Mouse (Mus musculus): ENCODE results near the gene Plcl1.
A peak's percentile ranks its signal among the peaks of the same experiment; 100 is the strongest.

Gene Plcl1

GRCm38 (mm10) chr1:55405272-55406022 is at the start of gene Plcl1:
Gene Plcl1, plus strand, starts transcription at chr1:55405921.
- peak; percentile 96 for ATAC-seq (ENCODE audit: insufficient number of reproducible peaks, low FRiP score, low TSS enrichment)

- no peak for ATAC-seq (ENCODE audit: insufficient number of reproducible peaks, low FRiP score, low TSS enrichment)
These were observed 43.1 kb upstream of the Plcl1 start for GRCm38 (mm10) chr1:55362634-55363033.

GRCm38 (mm10) chr1:55363044-55363565 is 42.6 kb upstream of the Plcl1 start, which contains the start of gene Boll:
Gene Boll, minus strand, starts transcription at chr1:55363469.
- ATAC-seq (ENCODE audit: insufficient number of reproducible peaks, low FRiP score, low TSS enrichment) = 0 out of 2 replicates have a peak, but pooled peaks have one; percentile 31

DNA sequence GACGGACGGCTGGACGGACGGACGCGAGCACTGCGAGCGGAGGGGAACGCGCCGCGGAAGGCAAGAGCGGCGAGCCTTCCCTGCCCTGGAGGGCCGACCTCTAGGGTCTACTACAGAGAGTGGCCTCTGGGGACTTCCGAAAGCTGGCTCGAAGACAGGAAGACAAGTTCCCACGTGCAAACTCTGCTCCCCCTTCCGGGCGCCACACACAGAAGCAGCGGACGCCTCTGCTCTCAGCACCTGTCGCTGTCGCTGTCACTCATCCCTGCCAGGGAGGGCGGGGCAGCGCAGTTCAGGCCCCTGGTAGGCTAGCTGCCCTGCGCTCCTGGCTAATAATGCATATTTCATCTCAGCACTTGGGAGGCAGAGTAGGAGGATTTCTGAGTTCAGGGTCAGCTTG is 42.1 kb upstream of the Plcl1 start:
- 0 out of 2 replicates have a peak, but pooled peaks have one; percentile 20 for ATAC-seq (ENCODE audit: insufficient number of reproducible peaks, low FRiP score, low TSS enrichment)

- ATAC-seq (ENCODE audit: insufficient number of reproducible peaks, low FRiP score, low TSS enrichment) = no peak
These were observed 33.1 kb upstream of the Plcl1 start for GRCm38 (mm10) chr1:55372626-55373025.

GRCm38 (mm10) chr1:55380527-55380926 is 25.2 kb upstream of the Plcl1 start:
- no peak for ATAC-seq (ENCODE audit: insufficient number of reproducible peaks, low FRiP score, low TSS enrichment)

- peak; percentile 84 for ATAC-seq (ENCODE audit: insufficient number of reproducible peaks, low FRiP score, low TSS enrichment)
These were observed 22.5 kb upstream of the Plcl1 start for GRCm38 (mm10) chr1:55383114-55383773.

- no peak for ATAC-seq (ENCODE audit: insufficient number of reproducible peaks, low FRiP score, low TSS enrichment)
These were observed 5.8 kb upstream of the Plcl1 start for GRCm38 (mm10) chr1:55399891-55400290.

GRCm38 (mm10) chr1:55404439-55404838 is 1.3 kb upstream of the Plcl1 start:
- peak; percentile 21; the same call in 1 of the 2 replicates for ATAC-seq (ENCODE audit: insufficient number of reproducible peaks, low FRiP score, low TSS enrichment)

- ATAC-seq (ENCODE audit: insufficient number of reproducible peaks, low FRiP score, low TSS enrichment) = no peak
These were observed 297 bp downstream of the Plcl1 start for GRCm38 (mm10) chr1:55406023-55406413.

GRCm38 (mm10) chr1:55406531-55407375 is 1.0 kb downstream of the Plcl1 start:
- ATAC-seq (ENCODE audit: insufficient number of reproducible peaks, low FRiP score, low TSS enrichment) = peak; percentile 18; the same call in 1 of the 2 replicates

DNA sequence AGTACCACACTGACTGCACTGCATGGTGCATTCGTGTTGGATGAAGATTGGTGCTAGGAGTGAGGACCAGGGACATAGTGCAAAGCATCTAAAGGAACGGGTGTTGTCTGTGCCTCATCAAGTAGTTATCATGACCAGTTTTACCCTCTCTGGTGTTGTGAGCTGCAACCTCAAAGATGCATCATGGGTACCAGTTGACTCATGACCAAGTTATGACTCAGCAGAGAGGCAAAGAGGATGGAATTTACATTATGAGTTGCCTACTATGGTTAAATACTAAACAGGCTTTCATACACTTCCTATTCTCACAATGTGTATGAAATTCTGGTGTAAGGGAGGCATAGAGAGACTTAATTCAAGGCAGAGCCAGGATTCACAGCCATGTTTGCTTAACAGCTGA is 4.9 kb downstream of the Plcl1 start:
- ATAC-seq (ENCODE audit: insufficient number of reproducible peaks, low FRiP score, low TSS enrichment) = no peak

- no peak for ATAC-seq (ENCODE audit: insufficient number of reproducible peaks, low FRiP score, low TSS enrichment)
These were observed 5.4 kb downstream of the Plcl1 start for GRCm38 (mm10) chr1:55411079-55411478.

DNA sequence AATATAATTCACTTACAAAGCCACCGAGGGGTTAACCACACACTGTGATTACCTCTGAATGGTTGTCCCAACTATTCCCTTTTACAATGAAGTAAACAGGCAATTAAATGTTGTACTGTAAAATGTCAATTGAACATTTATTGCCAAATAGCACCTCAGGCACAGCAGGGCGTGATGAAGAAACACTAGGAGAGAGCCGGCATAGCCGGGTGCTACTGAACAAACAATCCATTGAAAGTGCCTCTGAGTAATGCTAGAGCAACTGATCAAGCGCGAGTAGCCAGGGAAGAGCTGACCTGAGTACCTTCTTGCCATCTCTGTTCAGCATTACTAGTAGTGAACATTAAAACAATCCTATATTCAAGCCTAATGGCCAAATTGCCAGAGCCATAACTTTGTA is 6.8 kb downstream of the Plcl1 start:
- ATAC-seq (ENCODE audit: insufficient number of reproducible peaks, low FRiP score, low TSS enrichment) = no peak

GRCm38 (mm10) chr1:55413534-55413933 is 7.8 kb downstream of the Plcl1 start:
- no peak for ATAC-seq (ENCODE audit: insufficient number of reproducible peaks, low FRiP score, low TSS enrichment)

GRCm38 (mm10) chr1:55418968-55419367 is 13.2 kb downstream of the Plcl1 start:
- ATAC-seq (ENCODE audit: insufficient number of reproducible peaks, low FRiP score, low TSS enrichment) = no peak

GRCm38 (mm10) chr1:55427607-55428006 is 21.9 kb downstream of the Plcl1 start:
- ATAC-seq (ENCODE audit: insufficient number of reproducible peaks, low FRiP score, low TSS enrichment) = no peak

- ATAC-seq (ENCODE audit: insufficient number of reproducible peaks, low FRiP score, low TSS enrichment) = no peak
These were observed 23.3 kb downstream of the Plcl1 start for GRCm38 (mm10) chr1:55429051-55429450.

- ATAC-seq (ENCODE audit: insufficient number of reproducible peaks, low FRiP score, low TSS enrichment) = no peak
These were observed 24.0 kb downstream of the Plcl1 start for GRCm38 (mm10) chr1:55429708-55430107.

- no peak for ATAC-seq (ENCODE audit: insufficient number of reproducible peaks, low FRiP score, low TSS enrichment)
These were observed 24.9 kb downstream of the Plcl1 start for GRCm38 (mm10) chr1:55430587-55430986.
